Mouse (Mus musculus): Measurements from ENCODE around the gene Fbxw25.
"Not testable (repeated sequence)": the region's sequence is repeated elsewhere in the genome, so short reads cannot be mapped to it uniquely, and the experiment has no call there.

Gene Fbxw25

DNA sequence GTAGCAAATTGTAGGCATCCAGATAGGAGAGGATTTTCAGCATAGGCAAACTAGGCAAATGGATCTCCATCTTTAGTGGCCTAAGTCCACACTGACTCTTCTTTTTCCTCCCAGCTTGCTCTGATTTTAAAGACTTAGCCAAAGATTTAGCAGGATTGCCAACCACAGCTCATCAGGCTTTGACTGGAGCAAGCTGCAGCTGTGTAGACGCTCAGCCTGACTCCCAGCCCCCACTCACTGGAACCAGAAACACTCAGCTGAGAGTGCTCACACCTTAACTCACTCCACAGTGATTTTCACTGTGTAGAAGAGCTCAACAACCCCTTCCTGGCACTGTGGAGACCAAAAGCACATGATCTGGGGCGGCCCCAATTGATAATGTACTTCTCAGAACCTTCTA is at the start of gene Fbxw25:
Fbxw25 (minus strand) TSS at position 101 of the 400 bp plus-strand sequence.
- DNase-seq (ENCODE audit: low read depth, low spot score): not testable (repeated sequence)

DNA sequence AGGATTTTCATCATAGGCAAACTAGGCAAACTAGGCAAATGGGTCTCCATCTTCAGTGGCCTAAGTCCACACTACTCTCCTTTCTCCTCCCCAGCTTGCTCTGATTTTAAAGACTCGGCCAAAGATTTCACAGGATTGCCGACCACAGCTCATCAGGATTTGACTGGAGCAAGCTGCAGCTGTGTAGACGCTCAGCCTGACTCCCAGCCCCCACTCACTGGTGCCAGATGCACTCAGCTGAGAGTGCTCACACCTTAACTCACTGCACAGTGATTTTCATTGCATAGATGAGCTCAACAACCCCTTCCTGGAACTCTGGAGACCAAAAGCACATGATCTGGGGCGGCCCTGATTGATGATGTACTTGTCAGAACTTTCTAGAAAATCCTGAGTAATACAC is 38.1 kb upstream of the Fbxw25 start, which contains the start of gene Fbxw18:
Fbxw18 (minus strand) TSS at position 101 of the 400 bp plus-strand sequence.
- not testable (repeated sequence) for DNase-seq (ENCODE audit: low read depth, low spot score)

DNA sequence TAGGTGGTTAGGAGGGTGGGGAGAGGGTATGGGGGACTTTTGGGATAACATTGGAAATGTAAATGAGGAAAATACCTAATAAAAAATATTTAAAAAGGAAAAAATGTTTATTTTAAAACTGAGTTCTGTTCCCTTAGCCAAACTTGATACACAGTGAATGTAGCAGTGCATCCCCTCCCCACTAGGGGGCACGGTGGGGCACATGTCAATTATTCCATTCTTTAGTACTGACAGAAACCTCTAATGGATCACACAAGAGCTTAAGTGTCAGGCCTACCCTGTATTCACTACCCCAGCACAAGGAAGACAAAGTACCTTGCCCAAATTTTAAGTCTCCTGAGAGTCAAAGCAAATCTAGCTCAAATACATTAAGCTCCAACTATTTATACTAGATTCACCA is 20.8 kb upstream of the Fbxw25 start:
- peak; percentile 14 for DNase-seq (ENCODE audit: low read depth, low spot score)

DNA sequence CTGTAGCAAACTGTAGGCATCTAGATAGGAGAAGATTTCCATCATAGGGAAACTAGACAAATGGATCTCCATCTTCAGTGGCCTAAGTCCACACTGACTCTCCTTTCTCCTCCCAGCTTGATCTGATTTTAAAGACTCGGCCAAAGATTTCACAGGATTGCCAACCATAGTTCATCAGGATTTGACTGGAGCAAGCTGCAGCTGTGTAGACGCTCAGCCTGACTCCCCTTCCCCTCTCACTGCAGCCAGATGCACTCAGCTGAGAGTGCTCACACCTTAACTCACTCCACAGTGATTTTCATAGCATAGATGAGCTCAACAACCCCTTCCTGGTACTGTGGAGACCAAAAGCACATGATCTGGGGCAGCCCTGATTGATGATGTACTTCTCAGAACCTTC is 38.5 kb downstream of the Fbxw25 start, which contains the start of gene Fbxw24:
Fbxw24 (minus strand) TSS at position 101 of the 400 bp plus-strand sequence.
- DNase-seq (ENCODE audit: low read depth, low spot score): not testable (repeated sequence)

DNA sequence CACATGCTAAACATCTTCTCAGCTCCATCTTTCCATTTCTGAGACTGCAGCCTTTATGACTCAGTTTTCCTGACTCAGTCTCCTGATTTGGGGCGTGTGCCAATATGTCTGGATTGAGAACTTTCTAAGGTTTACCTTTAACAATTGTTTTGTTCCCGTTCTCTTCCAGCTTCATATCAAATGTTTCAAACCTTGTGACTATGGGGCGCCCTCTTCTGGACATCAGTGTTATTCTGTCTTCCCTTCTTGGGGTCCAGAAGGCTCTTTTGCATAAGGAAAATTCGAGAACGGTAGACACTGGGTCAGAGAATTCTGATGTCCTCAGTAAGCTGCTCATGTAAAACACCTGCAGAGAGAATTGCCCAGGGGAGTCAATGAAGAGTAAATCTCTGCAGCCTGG is 57.6 kb downstream of the Fbxw25 start:
- DNase-seq (ENCODE audit: low read depth, low spot score): peak; percentile 26

DNA sequence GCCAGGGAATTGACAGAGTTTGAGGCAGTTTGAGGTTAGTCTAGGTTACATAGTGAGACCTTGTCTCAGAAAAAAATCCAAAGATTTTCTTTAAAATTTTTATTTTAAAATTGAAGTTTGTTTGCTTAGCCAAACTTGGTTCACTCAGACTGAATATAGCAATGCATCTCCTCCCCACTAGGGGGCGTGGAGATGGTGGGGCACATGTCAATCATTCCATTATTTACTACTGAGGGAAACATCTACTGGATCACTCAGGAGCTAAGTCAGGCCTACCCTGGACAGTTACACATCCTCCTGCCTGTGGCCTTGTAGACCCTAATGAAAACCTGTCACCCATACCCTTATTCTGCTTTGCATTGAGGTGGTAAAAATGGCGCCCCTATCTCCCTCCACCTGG is 62.3 kb downstream of the Fbxw25 start:
- not testable (repeated sequence) for DNase-seq (ENCODE audit: low read depth, low spot score)

DNA sequence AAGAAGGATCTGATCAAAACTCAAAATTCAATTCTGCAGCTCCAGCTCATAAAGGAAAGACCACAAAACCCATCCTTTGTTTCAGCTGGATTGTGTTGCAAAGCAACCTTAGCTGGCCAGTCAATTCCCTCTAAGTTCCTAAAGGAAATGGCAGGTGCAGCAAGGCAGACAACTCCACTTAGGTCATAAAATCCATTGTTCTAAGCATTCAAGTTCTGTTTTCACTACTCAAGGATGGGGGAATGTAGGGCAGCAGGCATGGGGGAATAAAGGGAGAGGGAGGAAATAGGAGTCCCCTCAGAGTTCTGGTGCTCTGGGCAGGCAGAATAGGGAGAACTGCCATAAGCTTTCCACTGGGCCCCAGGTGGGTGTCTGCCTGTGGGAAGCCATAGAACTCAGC is 67.2 kb downstream of the Fbxw25 start:
- no peak for DNase-seq (ENCODE audit: low read depth, low spot score)
